Mouse (Mus musculus): ENCODE measurements around the gene Gm9857. TPM values are rescaled to one million over a fixed set of nuclear protein-coding genes. Genes with fewer than 3 reads are reported as not detected.

The Gm9857 gene
- polyA plus RNA-seq (2012; ENCODE audit: low replicate concordance), result not detected in 2 replicates

GRCm38 (mm10) chr3:108940001-108940633 lies at the start of gene Gm9857:
Gm9857 (minus strand) TSS chr3:108940445.

DNA sequence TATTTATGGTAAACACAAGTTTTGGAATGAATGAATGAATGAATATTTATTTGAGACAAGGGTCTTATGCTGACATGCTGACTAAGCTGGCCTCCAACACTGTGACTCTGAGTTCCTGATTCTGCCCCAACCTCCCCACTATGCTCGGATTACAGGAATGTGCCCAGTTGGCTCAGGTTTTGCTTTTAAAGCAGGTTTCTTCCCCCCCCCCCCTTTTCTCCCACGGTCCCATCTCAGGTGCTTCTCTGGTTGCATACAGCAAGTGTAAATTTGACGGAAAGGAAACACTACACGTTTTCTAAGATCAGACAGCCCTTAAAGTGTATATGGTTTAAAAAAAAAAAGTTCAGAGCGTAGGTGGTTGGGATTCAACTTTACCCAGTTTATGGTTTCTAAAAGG lies 672 bp downstream of the Gm9857 start, which contains the start of gene Henmt1:
Gene Henmt1 (plus strand): TSS at position 301 of the 400 bp plus-strand sequence.

DNA sequence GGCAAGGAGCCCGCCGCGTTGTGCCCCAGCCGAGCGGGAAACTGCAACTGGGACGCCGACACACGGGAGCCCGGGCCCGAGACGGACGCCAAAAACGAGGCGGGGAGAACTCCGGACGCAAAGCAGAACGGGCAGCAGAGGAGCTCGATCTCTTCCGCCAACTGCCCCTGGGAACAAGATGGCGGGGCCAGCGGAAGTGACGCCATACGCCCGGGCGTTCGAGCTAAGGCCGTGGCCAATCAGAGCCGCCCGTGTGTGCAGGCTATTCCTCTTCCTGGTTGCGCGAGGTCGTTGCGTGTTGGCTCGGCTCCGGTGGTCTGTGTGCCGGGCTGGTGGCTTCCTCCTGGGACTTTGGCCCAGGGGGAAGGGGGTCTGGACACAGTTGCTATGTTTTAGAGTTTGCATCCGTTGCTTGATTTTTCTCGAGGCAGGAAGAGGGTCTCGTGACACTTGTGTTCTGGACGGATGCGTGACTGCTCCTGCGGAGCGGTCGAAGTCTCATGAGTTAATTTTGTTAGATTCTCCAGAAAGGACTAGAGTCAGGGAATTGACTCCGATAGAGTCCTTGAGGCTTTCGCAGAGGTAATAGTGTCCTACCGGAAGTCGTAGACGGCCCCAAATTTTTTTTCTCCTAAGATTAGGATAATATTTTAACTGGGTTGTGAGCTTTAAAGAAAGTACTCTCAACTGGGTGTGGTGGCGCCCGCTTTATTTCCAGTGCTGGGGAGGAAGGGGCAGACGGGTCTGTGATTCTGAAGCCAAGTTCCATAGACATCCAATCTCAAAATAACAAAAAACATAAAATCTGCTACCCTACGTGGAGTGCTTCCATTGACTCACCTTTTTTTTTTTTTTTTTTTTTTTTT lies 28.5 kb downstream of the Gm9857 start, which contains the start of gene Prpf38b:
Gene Prpf38b (minus strand): TSS at position 180 of the 866 bp plus-strand sequence.

Other genes with a start within 250 kb of the Gm9857 start
- 0.74 and 8.6 TPM in 2 replicates for gene Gpsm2, start 218.1 kb downstream of the Gm9857 start, polyA plus RNA-seq (2012; ENCODE audit: low replicate concordance)
- 0.04 TPM in 1 of 2 replicates, not detected in the other for gene Aknad1, start 200.8 kb downstream of the Gm9857 start, polyA plus RNA-seq (2012; ENCODE audit: low replicate concordance)
- gene Stxbp3, start 99.9 kb downstream of the Gm9857 start, polyA plus RNA-seq (2012; ENCODE audit: low replicate concordance), result 19.3 and 19.6 TPM in 2 replicates
- gene Fndc7, start 50.4 kb downstream of the Gm9857 start, polyA plus RNA-seq (2012; ENCODE audit: low replicate concordance), result 0.25 and 0.45 TPM in 2 replicates
- 112 and 163 TPM in 2 replicates for gene Prpf38b, start 28.7 kb downstream of the Gm9857 start, polyA plus RNA-seq (2012; ENCODE audit: low replicate concordance)
- not detected in 2 replicates for gene Henmt1, start 572 bp downstream of the Gm9857 start, polyA plus RNA-seq (2012; ENCODE audit: low replicate concordance)
- 2.0 and 2.3 TPM in 2 replicates for gene Fam102b, start 87.2 kb upstream of the Gm9857 start, polyA plus RNA-seq (2012; ENCODE audit: low replicate concordance)
- not detected in 2 replicates for gene Slc25a54, start 140.0 kb upstream of the Gm9857 start, polyA plus RNA-seq (2012; ENCODE audit: low replicate concordance)
- gene Slc25a24, start 182.7 kb upstream of the Gm9857 start, polyA plus RNA-seq (2012; ENCODE audit: low replicate concordance), result 5.4 and 17.6 TPM in 2 replicates

Measured in hematopoietic multipotent progenitor cell, adult 10-12 weeks (in vitro differentiated cells).